Mouse (Mus musculus) heart, postnatal 4 days (tissue): ENCODE data around the gene Slc9a3r1. TPM values are rescaled to one million over a fixed set of nuclear protein-coding genes. Genes with fewer than 3 reads are reported as not detected.

Experiments
- DNase-seq: peaks from one replicate; pipeline ENCODE4 v3.0.0; 2021
- total RNA-seq, 2 experiments: library from RNA; stranded (reverse); gene quantifications; 2 replicates each; pipeline ENCODE4 v1.2.3; 2021

Gene Slc9a3r1
- total RNA-seq, 2 experiments from 2014 or later: 13.9 to 15.3 TPM

DNA sequence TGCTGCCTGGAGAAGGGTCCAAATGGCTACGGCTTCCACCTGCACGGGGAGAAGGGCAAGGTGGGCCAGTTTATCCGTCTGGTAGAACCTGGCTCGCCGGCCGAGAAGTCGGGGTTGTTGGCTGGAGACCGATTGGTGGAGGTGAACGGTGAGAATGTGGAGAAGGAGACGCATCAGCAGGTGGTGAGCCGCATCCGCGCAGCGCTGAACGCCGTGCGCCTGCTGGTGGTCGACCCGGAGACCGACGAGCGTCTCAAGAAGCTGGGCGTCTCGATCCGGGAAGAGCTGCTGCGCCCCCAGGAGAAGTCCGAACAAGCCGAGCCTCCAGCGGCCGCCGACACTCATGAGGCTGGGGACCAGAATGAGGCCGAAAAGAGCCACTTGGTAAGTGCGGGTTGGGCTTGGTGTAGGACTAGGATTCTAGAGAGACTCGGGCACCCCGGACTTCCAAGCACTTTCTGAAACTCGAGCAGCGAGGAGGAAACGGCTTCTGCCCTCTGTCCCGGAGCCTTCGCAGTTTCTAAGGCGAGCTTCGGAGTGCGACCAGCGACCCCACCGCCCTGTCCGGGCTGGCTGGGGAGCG, 518 bp downstream of the Slc9a3r1 start:
- peak; percentile 45 for DNase-seq

DNA sequence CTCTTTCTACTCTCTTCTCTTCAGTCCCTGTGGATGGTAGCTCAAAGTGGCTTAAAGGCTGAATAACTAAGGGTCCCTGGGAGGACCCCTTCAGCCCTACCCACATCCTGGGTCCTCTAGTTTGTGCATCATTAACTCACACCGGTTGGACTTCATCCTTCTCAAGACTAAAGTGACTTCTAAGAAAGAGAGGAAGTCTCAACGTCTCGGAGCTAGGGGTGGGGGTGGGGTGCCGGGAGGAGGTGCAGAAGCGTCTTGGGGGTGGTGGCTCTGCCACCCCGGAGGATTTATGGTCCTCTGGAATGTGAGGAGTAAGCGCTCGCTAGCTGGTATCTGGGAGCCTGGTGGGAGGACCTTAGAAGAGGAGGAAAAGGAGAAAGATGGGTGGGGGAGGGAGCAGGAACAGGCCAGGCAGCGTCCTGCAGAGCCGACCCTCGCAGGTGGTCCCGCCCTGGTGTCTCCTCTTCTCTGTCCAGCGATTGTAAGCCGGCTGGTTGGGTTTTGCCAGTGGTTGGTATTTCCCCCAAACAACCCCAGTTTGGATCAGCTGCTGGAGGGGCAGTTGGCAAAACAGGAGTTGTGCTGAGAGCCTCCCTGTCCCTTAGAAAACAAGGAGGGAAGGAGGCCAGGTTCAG, 1.3 kb downstream of the Slc9a3r1 start:
- DNase-seq: no peak

DNA sequence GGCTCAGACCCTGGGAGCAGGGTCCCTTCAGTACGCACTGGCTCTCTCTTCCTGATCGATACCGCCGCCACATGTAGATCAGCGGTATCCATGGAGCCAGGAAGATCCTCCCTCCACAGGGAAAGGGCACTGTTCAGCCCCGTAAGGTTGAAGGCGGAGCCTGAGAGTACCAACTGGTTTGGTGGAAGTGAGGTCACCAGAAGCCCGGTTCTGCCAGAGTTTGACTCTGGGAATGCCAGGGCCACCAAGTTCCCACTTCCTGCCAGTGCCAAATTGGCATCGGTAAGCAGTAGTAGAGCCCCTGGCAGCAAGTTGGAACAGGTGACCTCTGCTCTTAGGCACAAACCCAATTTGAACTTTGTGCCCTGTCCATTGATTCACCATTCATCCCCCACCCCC, 1.8 kb downstream of the Slc9a3r1 start:
- no peak for DNase-seq

DNA sequence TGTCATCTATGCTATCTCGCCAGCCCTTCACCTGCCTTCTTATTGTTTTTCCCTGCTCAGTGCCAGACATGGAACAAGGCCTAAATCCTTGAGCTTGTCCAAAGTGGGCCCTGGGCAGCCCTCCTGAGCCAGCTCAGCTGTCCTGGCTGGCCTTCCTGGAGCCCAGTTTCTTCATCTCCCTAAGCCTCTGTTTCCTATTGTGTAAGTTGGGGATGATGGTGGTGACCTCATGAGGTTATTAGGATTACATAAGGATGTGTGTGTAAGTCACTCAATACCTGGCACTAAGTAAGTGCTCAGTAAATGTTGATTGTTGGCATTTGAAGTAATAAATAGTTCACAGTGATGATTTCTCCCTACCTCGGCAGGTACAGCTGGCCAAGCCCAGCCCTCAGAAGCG, 3.6 kb downstream of the Slc9a3r1 start:
- DNase-seq: no peak

DNA sequence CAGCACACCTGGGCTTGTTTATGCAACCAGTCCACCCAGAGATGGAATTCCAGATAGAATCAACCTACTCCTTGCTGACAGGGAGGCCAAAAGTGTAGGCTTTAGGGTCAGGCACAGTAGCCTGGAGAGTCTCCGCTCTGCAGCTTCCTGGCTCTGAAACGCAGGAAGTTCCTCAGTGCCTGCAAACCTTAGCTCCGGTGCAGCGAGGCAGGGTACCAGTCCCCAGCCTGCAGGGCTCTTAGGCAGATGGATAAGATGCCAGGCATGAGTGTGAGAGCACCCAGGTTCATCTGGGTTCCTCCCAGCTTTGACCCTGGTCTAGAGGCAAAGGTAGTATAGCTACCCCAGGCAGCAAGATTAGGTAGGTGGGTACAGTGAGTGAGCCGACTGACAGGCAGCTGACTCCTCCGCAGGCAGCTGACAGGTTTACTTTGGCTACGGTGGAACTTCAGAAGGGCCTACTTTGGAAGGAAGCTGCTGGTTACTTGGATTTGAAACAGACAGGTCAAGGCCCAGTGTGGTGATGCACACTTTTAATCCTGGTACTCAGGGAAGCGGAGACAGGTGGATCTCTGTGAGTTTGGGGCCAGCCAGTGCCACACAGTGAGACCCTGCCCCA, 4.6 kb downstream of the Slc9a3r1 start:
- no peak for DNase-seq

DNA sequence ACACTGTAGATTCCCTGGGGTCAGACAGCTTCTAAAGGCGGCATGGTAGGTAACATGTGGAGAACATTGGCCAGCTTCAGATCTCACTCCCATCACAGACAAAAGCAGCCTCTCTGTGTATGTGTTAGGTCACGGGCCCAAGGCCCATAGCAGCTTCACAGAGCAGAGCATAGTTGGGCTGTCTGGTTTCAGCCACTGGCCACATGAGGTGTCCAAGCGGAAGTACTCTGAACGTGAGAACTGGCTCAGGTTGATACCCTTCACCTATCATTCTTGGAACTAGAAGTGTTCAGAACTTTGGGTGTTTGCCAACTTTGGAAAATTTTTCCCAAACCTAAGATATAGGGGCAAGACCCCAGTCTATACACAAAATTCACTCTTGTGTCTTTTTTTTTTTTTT, 6.3 kb downstream of the Slc9a3r1 start:
- no peak for DNase-seq

DNA sequence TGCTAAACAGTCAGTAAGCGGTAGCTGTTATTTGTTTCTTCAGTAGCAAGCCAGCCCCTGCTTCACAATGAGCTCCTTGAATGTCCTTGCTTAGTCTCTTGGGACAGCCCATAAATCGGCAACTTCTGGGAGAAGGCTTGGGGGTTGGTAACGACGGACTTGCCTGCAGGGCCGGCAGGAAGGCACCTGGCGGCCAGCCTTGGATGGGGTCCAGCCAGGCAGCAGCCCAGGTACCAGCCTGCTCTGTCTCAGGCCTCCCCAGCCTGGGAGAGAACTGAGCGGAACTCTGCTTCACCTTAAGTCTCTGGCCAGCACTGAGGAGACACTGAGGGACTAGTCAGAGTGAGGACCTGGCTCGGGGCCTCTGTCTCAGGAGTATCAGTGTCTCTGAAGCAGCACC, 8.0 kb downstream of the Slc9a3r1 start:
- DNase-seq: no peak

DNA sequence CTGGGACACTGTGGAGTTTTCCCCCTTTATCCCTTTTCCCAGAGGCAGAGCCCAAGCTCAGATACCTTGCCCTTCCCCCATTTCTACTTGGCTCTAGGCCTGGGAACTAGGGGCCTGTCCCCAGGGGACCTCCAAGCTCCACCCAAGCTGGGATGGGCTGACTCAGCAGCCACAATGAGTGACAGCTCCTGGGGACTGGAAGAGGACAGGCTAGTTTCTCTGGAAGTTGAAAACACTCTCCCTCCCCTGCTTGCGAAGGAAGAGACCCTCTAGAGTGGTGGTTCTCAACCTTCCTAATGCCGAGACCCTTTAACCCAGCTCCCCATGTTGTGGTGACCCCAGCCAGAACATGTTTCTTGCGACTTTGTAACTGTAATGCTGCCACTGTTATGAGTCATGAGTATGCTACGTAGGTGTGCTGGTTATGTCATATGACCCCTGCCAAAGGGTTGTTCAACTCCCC, 9.7 kb downstream of the Slc9a3r1 start:
- peak; percentile 79 for DNase-seq

DNA sequence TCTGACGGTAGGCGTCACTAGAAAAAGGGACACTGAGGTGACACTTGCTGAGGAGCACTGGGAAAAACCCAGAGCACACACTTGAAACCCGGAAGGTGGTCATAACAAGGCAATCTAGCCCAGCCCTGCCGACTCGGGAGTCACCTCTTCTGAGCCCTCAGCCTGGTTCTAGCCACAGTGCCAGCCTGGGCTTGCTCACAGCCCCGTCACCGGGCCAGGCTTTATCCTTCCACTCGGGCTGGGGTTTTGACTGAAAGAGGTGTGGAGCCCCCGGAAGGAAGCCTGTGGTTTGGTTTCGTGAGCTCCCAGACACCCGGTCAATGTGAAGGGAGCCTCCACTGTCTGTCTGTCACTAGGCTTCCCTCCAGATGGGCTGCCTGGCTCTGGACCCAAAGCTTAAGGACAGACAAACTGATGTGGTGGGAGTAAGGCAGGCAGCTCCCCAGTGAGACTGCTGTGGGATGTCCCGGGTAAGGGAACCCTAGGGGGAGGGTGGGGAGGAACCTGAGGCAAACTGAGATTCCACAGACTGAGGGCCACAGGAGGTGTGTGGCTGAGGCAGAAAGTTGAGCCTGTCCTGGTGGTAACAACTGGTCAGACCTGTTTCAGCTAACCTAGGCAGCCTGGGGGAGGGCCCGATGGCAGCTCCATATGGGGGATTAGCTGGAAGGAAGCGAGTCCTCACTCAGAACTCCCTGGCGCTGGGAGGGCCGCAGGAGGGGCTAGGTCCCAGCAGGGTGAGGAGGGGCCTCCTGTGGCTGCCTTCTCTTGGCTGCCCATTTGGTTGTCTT, 10.6 kb downstream of the Slc9a3r1 start:
- no peak for DNase-seq

DNA sequence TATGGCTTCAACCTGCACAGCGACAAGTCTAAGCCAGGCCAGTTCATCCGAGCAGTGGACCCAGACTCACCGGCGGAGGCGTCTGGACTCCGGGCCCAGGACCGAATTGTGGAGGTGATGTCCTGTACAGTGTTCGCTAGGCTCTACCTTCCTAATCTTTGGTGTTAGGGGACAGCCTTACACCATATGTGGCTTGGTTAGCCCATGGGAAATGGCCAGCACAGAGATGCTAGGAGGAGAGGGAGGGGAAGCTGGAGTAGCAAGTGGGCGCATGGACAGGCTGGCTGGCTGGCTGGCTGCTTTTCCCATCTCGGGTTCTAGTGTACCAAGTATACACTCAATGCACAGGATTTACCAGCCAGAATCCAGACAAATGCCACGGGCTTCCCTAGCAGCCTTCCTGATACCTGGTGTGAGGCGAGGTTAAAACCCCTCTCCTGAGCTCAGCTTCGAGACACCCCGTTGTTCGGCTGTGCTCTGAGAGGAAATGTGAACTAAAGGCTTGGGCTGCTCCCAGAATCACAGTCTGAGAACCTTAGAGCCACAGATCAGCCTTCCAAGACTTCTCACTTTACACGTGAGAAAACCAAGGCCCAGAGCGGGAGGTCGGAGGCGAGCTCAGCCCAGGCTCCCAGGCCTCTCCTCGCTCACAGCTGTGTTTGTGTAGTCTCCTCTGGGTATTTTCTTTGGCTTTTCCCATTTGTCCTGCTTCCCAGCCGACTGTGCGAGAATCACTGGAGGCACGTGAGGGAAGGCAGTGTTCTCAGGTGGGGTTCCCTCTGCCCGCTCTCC, 13.5 kb downstream of the Slc9a3r1 start:
- DNase-seq: no peak

DNA sequence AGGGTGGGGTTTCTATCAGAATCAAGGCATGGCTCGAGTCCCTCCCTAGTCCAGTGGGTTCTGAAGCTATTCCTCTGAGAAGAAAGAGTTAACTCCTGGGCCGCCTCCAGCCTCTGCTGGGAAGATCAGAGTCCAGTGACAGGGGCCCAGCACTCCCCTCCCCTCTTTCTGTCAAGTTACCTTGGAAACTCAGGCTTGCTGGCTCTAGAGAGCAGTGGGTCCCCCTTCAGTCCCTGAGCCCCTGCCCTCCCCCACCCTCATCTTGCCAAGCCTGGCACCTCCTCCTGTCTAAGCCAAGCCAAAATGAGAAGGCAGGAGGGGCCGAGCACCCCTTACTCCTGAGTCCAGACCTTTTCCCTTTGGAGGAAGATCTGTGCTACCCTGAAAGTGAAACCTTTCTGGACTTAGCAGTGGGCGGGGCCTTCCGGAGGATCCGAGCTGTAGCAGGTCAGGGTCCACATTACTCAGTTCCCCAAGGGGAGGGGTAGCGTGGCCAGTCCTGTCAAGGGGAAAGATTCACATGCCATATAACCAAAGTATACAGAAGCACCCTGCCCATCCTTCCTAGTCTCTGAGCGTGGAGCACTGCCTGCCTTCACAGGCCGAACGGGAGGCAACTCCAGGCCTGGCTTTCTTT, 14.5 kb downstream of the Slc9a3r1 start:
- DNase-seq: no peak

DNA sequence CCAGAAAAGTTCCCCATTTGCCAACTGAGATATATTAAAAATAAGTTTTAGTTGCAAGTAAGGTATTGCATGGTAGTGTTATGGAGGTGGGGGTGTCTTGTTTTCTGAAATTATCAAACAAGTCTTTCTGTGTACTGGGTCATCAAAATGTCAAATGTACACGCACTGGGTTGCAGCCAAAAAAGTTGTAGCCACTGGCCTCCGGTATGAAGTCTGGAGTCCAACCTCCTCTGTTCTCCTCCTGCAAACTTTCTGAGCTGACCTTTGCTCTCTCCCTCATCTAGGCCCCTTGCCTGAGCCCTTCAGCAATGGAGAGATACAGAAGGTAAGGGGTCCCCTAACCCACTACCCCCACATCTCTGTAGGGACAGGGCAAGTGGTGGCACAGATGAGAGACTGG, 15.6 kb downstream of the Slc9a3r1 start:
- no peak for DNase-seq

DNA sequence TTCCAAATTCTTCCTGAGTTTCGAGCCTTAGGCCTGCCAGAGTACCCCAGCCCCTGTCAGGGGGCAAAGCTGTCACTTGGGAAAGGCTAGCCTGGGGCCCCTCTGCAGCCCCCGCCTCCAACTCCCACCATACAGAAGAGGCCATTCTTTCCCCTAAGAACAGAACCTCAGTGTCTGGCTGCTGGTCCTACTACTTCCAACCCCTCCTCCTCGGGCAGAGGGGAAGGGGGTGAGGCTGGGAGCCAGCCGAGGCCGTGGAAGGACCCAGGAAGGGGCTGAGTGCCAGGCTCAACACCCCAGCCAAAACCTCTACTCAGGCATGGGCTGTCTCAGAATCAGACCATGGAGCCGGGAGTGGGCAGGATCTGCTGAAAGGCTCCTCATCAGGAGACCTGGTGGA, 16.1 kb downstream of the Slc9a3r1 start:
- DNase-seq: no peak

DNA sequence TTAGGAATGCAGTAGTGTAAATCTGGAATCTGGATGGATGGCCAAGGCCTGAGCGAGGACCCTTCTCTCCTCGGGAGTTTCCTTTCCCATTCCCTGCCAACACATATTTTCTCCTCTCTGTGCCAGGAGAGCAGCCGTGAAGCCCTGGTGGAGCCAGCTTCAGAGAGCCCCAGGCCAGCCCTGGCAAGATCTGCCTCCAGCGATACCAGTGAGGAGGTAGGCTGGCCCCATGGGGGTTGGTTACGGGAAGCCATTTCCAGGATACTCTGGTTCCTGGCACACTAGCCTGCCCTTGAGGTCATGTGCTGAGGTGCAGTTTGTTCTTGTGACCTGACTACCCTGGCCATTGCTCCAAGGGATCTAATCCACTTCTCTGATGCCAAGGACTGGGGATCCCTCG, 16.7 kb downstream of the Slc9a3r1 start:
- no peak for DNase-seq

DNA sequence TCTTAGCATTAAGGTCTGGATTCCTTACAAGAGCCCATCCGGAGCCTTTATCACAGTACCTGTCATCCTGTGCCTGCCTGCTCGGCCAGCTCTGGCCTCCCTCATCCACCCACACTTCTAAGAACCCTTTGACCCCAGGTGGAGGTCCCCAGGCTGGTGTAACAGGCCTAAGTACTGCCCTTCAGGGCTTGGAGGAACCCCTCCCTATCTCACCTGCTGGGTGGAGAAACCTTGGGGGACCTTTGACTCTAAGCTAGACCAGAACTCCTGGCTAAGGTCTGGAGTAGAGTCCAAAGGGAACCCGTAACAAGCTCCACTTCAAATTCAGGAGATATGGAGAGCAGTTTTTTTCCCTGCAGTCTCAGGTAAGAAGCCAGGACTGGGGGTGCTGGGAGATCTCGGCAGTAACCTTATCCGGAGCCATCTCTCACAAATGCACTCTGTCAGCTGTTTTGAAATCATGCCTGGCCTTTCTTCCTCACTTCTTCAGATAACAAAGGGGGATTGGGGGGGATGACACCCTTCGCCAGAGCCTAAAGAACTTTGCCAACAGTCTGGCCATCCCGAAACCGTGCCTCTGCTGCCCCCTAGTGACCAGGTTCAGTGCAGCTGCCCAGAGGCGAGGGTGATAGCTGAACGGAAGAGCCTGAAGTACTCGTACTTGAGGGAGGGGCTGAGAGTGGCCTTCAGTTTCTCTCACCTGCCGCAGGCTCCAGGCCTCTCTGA, 18.9 kb downstream of the Slc9a3r1 start:
- peak; percentile 92 for DNase-seq

DNA sequence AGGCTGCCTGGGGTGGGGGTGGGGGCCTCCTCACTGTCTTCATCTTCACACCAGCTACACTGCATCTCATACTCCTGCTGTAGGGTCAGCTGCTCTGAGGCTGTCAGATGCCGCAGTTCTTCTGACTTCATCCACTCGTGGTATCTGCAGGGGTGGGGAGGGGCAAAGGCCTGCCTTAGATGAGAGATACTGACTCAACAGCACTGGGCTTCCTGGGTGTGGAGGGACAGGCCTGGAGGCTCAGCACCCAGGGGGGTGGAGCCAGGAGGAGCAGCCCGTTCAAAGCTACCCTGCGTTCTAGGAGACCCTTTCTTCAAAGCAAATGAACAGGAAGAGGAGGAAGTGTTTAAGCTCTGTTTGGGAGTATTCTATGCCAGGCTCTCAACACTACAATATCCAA, 21.8 kb downstream of the Slc9a3r1 start:
- no peak for DNase-seq

DNA sequence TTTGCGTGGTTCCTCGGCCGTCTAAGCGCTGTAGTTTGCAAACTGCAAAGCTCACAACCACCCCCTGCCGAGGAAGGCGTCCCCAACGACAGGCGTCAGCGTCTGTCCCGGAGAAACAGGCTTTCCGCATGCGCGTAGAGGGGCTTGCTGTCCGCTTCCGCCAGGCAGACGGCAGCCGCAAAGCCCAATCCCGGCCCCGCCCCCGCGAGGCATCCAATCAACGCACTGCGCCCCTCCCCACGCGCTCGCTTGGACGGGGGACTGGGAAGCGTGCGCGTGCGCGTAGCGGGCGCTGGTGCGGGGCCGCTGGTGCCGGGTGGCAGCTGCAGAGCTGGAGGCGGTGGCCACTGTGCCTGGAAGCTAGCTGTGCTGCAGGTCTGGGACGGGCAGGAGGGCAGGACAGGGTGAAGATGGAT, 24.1 kb downstream of the Slc9a3r1 start, which contains the start of gene Tmem104:
Tmem104 (plus strand) TSS at position 264 of the 416 bp plus-strand sequence.
- DNase-seq: peak; percentile 100

DNA sequence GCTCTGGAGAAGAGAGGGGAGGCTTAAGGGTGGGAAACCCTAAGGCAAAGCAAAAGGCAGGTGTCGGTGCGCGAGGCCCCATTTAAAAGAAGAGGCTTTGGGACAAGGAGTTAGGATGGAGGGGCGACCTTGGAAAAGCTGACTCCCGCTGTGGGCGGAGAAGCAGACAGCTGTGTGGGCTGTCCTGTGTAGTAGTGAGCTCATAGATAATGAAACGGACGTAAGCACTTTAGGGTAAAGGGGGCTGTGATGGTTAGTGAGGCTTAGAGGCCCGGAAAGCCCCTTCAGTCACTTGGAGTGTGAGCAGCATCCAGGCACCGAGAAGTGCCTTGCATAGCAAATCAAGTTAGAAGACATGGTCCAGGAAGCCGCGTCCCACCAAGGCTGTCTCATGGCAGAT, 24.6 kb downstream of the Slc9a3r1 start, which contains the start of gene Nat9:
Nat9 (minus strand) TSS at position 167 of the 400 bp plus-strand sequence.
- no peak for DNase-seq

DNA sequence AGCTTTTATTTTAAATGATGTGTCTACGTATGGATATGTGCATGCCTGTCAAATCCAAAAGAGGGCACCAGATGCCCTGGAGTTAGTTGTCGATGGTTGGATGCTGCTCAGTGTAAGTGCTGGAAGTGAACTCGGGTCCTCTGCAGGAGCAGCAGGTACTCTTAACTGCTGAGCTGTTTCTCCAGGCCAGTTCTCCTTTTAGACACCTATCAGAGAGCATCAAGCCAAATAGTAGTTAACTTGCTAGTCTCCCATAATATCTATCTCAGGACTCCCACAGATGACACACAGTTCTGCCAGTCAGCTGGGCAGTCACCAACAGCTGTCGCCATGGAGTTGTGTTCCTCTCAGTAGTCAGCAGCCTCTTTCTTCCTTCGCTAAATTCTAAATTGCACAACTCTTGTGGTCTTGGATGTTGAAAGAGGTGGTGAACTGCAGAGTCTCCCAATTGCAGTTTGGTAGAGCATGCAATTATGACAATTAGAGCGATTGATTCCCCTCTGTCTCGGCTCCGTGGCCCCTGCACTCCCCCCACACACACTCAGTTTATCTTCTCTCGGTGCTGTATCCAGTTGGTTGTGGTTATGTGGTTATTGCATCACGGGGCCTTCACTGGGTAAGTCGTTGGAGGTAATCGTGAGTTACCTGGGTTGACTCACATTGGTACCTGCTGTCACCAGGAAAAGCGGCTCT, 25.5 kb downstream of the Slc9a3r1 start:
- no peak for DNase-seq

DNA sequence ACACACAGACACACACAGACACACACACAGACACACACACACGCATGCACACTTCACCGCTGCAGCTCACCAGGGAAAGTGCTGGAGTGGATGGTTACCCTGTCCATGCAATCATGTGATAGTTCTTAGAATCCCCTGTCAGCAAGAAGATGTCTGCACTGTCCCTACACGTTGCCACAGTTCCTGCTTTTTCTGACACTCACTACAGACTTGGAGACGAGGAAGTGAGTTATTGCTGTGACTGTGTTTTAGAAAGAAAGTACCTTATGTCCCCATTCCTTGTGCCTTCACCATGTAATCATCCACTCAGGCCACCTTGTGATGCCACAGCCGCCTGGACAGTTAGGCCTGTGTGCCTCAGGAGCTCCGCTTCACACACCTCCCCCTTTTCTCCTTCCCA, 26.2 kb downstream of the Slc9a3r1 start:
- no peak for DNase-seq
